Mouse (Mus musculus): ENCODE data around the gene Krt23.

Krt23 gene

GRCm38 (mm10) chr11:99492733-99493573 lies at the start of gene Krt23:
Gene Krt23, minus strand, starts transcription at chr11:99493137.
- DNase-seq (ENCODE audit: low read depth, low spot score): no peak

- no peak for DNase-seq (ENCODE audit: low read depth, low spot score)
Observed at GRCm38 (mm10) chr11:99539721-99540120, 46.8 kb upstream of the Krt23 start.

- no peak for DNase-seq (ENCODE audit: low read depth, low spot score)
Observed at GRCm38 (mm10) chr11:99521288-99521860, 28.4 kb upstream of the Krt23 start, which contains the start of gene Krt39. Gene Krt39, minus strand, starts transcription at chr11:99521338.

DNA sequence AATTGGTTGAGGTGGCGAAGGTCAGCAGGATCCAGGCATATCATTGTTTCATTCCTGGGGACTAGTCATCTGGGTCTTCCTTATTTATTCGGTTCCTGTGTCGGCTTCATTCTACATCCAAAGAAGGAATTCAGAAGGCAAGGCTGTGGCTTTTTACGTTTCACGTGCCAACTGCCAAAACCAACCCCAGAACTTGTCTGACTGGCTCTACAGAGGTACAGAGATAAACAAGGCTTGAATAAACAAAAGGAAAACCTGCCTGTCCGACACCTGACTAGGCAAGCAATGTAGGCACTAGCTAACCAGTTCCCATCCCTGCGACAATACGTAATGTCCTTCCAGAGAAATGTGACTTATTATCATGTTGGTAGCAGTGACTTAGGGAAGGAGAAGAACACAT lies 21.2 kb upstream of the Krt23 start:
- no peak for DNase-seq (ENCODE audit: low read depth, low spot score)

DNA sequence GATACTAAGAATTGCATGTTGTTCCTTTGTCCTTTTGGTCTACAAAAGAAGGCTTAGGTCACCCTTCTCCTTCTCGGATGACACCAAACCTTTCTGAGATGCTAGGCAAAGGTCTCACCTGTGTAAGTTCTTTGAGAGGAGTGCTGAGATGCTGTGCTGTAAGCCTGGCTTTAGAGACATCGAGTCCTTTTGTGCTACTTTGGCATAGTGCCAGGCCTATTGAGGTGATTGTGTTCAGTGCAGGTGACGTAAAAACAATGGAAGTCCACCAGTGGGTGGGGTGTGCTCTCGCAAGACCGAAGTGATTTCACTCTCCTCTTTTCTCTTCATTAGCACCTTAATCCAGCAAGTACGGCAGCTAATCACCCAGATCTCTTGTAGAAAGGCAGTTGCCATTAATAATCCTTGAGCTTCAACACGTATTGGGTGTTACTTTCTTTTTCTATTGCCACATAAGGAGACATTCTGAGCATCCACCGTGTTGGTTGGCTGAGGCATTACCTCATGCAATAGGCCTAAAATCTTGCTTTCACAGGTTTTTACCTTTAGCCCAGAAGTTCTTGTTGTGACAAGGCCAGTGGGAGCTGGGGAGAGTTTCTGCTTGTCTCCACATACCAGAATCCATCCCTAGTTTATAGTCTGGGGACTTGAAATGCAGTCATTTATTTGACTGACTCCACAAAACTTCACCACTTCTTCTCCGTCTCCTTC lies 7.3 kb upstream of the Krt23 start:
- no peak for DNase-seq (ENCODE audit: low read depth, low spot score)

DNA sequence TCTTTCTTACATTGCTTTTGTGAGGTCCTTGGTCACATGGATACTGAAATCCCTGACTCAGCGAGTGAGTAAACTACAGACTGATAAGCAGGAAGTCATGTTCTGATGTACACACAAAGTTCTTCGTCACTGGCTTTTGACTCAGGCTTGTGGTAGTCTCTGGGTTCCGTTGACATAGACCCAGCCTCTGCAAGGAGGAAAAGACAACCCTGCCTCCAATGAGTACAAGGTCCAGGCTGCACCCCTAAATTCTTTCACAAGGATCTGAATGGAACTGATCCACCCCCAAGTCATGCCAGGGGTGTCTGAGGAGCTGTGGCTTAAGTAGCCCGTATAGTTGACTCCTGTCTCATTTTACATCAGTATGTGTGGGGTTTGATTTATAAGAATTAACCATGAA lies 3.5 kb upstream of the Krt23 start:
- no peak for DNase-seq (ENCODE audit: low read depth, low spot score)

DNA sequence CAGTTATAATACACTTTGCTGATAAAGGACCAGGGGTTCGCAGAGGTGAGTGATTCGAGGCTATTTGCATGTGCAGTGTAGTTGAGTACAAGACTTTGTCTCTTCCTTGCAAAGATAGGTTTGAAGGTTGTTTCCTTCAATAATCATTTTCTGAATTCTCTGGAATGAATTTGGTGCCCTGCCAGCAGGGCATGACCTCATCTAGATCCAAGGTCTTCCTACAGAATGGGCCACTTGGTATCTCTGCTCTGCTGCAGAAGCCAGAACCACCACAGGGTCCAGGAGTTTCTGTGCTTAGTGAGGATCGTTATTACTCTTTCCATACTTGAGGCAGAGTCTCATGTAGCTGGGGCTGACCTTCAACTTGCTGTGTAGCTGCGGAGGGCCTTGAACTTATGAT lies 1.8 kb upstream of the Krt23 start:
- DNase-seq (ENCODE audit: low read depth, low spot score): no peak

- DNase-seq (ENCODE audit: low read depth, low spot score): no peak
Observed at GRCm38 (mm10) chr11:99493574-99493850, 575 bp upstream of the Krt23 start.

DNA sequence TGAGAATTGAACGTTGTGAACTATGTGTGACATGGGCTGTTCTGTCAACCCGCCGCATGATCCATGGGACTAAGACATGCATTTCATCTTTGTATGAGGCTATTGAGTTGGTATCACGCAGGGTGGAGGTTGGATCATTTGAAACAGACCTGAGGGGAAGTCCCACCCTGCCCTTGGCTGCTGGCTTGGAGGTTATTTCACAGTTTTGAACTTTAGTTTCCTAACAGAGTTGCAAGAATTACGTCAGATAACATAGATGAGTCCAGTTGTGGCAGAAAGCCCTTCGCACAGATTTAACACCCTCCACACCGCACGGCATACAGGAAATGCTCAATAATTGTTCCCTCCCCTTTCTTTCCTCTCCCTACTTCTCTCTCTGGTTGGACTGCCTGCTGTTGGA lies 1.9 kb downstream of the Krt23 start:
- no peak for DNase-seq (ENCODE audit: low read depth, low spot score)

DNA sequence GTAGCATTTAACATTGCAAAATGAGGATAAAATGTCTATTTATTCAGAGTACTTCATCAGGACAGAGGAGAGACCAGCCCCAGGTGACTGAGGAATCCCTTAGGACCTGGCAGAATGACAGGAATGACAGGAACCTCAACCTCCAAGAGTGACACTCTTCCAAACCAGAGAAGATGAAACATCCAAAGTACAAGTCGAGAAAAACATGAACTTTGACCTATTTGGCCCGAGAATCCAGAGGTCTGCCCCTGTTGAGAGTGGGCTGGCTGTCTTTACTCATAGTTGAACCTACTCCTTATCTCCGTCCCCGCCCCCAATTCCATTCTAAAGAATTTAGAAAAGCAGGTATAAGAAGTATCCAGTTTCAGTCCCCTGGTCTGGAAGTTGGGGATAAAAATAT lies 2.3 kb downstream of the Krt23 start:
- DNase-seq (ENCODE audit: low read depth, low spot score): no peak

DNA sequence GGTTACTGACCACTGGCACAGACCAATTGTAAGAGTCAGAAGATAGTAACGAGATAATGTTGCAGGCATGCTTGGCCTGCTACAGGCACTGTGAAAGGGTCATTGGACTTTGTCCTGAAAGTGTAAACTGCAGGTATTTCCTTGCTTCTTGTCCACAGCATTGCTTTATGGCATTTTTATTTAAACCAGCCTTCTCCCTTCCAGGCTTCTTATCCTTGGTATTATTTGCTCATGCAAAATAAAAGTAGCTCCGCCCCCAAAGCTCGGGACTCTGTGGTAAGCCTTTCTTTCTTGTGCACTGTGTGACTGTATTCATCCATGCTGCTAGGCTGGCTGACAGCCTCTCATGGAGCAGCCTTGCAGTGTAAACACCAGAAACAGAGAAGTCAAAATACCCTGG lies 3.7 kb downstream of the Krt23 start:
- no peak for DNase-seq (ENCODE audit: low read depth, low spot score)

DNA sequence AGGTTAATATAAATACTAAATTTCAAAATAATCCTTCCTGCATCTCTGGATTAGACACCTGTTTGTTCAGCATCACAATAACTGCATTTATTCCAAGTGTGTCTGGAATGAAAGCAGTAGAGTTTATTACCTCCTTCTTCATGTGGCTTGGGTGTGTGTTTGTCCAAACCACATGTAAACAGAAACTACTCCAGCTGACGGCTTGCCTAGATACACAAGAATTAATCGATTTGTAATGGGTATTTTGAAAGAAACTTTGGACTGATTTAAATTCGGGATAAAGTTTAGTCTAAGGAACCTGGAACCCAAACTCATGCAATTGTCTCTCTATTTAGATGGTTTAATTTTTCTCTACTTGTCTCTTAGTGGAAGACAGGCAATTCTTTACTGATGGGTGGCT lies 18.0 kb downstream of the Krt23 start:
- no peak for DNase-seq (ENCODE audit: low read depth, low spot score)

DNA sequence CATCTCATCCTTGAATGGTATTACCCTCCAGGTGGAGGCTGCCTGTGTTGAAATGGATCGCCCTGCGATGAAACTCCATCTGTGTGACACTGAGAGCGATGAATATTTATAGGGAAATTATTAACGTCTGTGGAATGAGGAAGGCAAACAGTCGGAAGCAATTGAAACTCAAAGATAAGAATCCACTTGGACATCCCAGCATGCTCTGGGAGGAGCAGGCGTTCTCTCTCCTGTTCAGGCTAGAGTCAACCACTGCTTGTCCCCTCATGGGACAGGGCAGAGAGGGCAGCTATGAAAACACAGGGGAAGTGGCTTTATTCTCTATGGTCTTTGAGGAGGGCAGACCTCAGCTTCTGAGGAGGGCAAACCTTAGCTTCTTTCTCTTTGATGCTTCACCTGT lies 19.5 kb downstream of the Krt23 start:
- DNase-seq (ENCODE audit: low read depth, low spot score): no peak

- DNase-seq (ENCODE audit: low read depth, low spot score): no peak
Observed at GRCm38 (mm10) chr11:99472405-99472804, 20.5 kb downstream of the Krt23 start.

GRCm38 (mm10) chr11:99471946-99472345 lies 21.0 kb downstream of the Krt23 start:
- no peak for DNase-seq (ENCODE audit: low read depth, low spot score)

- DNase-seq (ENCODE audit: low read depth, low spot score): no peak
Observed at GRCm38 (mm10) chr11:99469228-99469627, 23.7 kb downstream of the Krt23 start.

DNA sequence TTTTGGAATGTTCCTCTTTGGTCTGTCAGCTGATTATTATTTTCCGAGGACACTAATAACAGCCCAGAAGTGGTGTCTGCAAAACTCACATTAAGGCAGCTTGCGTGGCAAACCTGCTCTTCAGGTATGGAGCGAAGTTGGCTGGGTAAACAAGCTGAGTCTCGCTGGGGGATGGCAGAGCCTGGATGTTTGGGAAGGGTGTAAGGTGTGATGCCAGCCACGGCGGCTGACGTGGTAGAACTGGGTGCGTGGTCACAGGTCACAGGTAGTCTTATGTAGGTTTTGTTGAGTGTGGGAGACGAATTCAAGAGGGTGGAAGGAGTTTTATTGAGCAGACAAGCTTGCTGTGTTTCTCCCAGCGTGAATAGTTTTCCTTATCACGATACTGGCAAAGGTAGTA lies 24.4 kb downstream of the Krt23 start:
- DNase-seq (ENCODE audit: low read depth, low spot score): no peak

DNA sequence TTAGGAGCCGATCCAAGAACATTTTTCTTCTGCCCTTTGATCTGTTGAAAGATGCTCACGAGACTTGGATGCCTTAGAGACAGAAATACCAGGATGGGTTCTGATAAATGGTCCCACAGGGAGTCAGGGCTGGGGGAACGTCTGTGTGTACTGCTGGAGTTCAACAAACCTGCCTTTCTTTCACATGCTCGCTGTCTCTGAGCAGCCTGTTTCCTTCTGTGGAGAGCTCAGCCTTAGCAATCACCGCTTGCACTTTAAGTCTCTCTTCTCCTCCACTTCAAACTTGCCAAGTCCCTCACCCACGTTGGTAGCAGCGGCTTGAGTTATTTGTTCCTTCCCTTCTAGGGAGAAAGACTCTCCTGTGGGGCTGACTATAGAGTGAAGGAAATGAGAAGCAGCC lies 26.6 kb downstream of the Krt23 start:
- no peak for DNase-seq (ENCODE audit: low read depth, low spot score)

DNA sequence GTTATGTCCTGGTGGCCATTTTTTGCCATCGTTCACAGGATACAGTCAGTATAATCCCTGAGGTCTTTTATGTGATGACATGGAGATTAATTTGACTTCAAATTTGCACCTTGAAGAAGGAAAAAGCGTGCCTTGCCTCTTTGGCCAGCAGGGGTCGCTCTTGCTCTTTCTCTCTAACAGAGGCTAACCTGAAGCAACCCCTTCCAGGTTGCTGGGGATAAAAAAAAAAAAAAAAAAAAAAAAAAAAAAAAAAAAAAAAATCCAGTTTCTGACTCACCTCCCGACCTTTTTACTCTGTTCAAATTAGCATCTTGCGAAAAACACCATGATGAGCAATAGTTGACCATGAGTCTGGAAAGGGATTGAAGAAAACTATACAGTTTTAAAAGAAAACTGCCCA lies 28.1 kb downstream of the Krt23 start:
- peak; percentile 65 for DNase-seq (ENCODE audit: low read depth, low spot score)

- peak; percentile 48 for DNase-seq (ENCODE audit: low read depth, low spot score)
Observed at GRCm38 (mm10) chr11:99463155-99463554, 29.8 kb downstream of the Krt23 start.

DNA sequence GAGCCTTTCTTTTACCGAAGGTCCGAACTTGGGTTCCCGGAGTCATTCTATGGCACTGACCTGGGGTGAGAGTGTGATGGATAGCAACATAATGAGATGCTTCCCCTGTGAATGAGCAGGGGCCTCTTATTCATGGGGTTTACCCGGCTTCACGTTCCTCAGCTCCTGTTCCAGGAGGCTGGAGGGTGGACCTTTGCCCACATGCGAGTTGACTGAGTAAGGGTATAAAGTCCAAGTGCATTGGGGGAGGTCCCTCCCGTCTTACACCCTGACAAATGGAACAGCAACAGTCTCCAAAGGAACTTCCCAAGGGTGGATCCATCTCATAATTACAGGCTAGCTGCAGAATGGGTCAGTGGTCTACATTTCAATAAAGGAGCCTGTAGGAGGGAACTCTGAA lies 31.2 kb downstream of the Krt23 start:
- no peak for DNase-seq (ENCODE audit: low read depth, low spot score)

- no peak for DNase-seq (ENCODE audit: low read depth, low spot score)
Observed at GRCm38 (mm10) chr11:99458887-99459286, 34.0 kb downstream of the Krt23 start.

DNA sequence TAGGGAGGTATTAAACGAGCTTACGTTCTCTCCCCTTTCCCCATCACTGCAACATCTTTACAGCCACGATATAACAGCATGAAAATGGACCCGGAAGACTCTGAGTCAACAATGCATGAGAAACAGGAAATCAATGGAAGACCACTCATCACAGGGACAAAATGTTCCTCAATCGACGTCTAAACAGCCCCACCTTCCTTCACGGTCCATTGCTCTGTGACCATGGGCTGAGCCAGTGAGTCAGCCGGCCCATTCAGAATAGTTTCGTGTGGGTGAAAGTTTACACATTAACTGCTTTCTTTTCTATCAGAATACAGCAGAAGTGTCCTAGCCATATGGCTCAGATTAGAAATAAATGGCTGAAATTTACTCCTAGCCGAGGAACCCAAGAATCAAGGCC lies 38.2 kb downstream of the Krt23 start:
- DNase-seq (ENCODE audit: low read depth, low spot score): no peak

Data from A20 (cell line).